Comparison of ENCODE assay signal across 8 mouse cellular contexts in the genomic region with DNA sequence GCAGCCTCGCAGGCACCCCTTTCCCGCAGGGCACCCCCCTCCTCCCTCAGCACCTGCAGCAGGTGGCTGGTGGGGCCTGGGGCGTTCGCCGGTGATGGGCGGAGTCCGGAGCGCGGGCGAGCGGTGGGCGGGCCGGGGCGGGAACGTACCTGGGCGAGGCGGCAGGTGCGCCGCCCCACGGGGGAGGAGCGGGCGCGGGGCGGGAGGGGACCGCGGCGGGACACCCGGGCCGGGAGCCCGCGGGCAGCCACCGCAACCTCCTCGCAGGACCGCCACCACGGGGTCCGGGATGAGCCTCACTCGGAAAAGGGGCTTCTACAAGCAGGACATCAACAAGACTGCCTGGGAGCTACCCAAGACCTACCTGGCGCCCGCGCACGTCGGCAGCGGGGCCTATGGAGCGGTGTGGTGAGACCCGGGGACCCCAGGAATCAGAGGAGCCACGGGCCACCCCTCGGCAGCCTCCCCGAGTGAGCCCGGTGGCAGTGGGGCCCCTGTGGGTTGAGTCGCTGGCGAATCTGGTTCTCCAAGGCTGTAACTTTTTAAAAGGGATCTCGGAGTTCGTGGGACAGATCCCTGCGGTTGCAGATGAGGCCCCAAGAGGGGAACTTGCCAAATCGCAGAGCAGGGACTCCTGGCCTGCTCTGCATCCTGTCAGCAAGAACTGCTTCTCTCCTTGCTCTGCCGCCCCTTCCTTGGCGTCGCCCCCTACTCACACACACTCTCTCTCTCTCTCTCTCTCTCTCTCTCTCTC. TPM values are rescaled to one million over a fixed set of nuclear protein-coding genes. Genes with fewer than 3 reads are reported as not detected.
DNase-seq lines count a peak whose midpoint lies in the region; ATAC-seq and TF ChIP-seq lines count a peak whose summit lies in the region.

TSS of gene Mapk13 (plus strand) at position 177 of the 754 bp plus-strand sequence.

- no peaks in the 10 kb centered on the region for H3K9me3 ChIP-seq in forebrain, postnatal 0 days (ENCODE audit: low read length)
- no peaks in the 10 kb centered on the region for H3K9me3 ChIP-seq in kidney, postnatal 0 days (replicated peaks; ENCODE audit: low read length)
- no peaks in the 10 kb centered on the region for H3K9me3 ChIP-seq in stomach, embryonic 15.5 days

- 5% methylated on average over 54 of the region's 58 CpGs for WGBS in forebrain, postnatal 0 days
- WGBS in kidney, postnatal 0 days = under 1% methylated on average over 36 of the region's 58 CpGs
- under 1% methylated on average over 55 of the region's 58 CpGs for WGBS in stomach, embryonic 15.5 days

- peaks cover 5% of the 10 kb centered on the region; the same call in 1 of the 2 replicates for H3K4me1 ChIP-seq in forebrain, postnatal 0 days (ENCODE audit: insufficient read depth)
- 0 out of 2 replicates have a peak, but pooled peaks cover 12% of the 10 kb centered on the region for H3K4me1 ChIP-seq in kidney, postnatal 0 days (replicated peaks; ENCODE audit: insufficient read depth, low read length)
- peaks cover 15% of the 10 kb centered on the region for H3K4me1 ChIP-seq in stomach, embryonic 15.5 days

- H3K9ac ChIP-seq in forebrain, postnatal 0 days = 0 out of 2 replicates have a peak within 1 kb of the TSS, but pooled peaks have one; percentile 33
- peak within 1 kb of the TSS; percentile 64 for H3K9ac ChIP-seq in kidney, postnatal 0 days (ENCODE audit: low read depth, low read length)
- peak within 1 kb of the TSS; percentile 61 for H3K9ac ChIP-seq in stomach, embryonic 15.5 days

- ATAC-seq in forebrain, postnatal 0 days = no peak
- peak; percentile 51; the same call in 1 of the 2 replicates for ATAC-seq in kidney, postnatal 0 days (replicated peaks; ENCODE audit: low FRiP score, low read depth)
- ATAC-seq in stomach, embryonic 15.5 days (ENCODE audit: insufficient read depth, low FRiP score, low read depth) = peak; percentile 34; the same call in 1 of the 2 replicates

- H3K4me2 ChIP-seq in forebrain, postnatal 0 days (ENCODE audit: low read depth) = peak within 1 kb of the TSS; percentile 58
- peak within 1 kb of the TSS; percentile 86 for H3K4me2 ChIP-seq in kidney, postnatal 0 days (ENCODE audit: low read length)
- peak within 1 kb of the TSS; percentile 87 for H3K4me2 ChIP-seq in stomach, embryonic 15.5 days

- intact Hi-C loops in gastrocnemius, postnatal 36 days (cut with DNase I) = no loop called here

- H3K27ac ChIP-seq in forebrain, postnatal 0 days (ENCODE audit: low read depth, low read length) = no peak within 1 kb of the TSS
- peak within 1 kb of the TSS; percentile 42 for H3K27ac ChIP-seq in kidney, postnatal 0 days
- peak within 1 kb of the TSS; percentile 63 for H3K27ac ChIP-seq in stomach, embryonic 15.5 days

- DNase-seq in urinary bladder, adult 2 months (ENCODE audit: low spot score) = peak; percentile 34
- DNase-seq in urinary bladder, postnatal 10 days (ENCODE audit: low spot score) = no peak
- peak; percentile 16 for DNase-seq in forebrain, postnatal 0 days
- DNase-seq in kidney, postnatal 0 days (ENCODE audit: low spot score) = peak; percentile 52
- DNase-seq in lung, postnatal 25 days (ENCODE audit: low spot score) = peak; percentile 24
- no peak for DNase-seq in layer of hippocampus, postnatal 14 days (ENCODE audit: low spot score in 2 of 2)
- no peak for DNase-seq in gastrocnemius, postnatal 36 days

- TF ChIP-seq CTCF in forebrain, postnatal 0 days (IDR thresholded peaks at IDR 0.05; ENCODE audit: low read depth) = no peak
- no peak for TF ChIP-seq CTCF in kidney, postnatal 0 days (IDR thresholded peaks at IDR 0.05; ENCODE audit: low read depth)

- no peaks in the 10 kb centered on the region for H3K36me3 ChIP-seq in forebrain, postnatal 0 days (ENCODE audit: insufficient read depth)
- no peaks in the 10 kb centered on the region for H3K36me3 ChIP-seq in kidney, postnatal 0 days (ENCODE audit: insufficient read depth, low read length)
- no peaks in the 10 kb centered on the region for H3K36me3 ChIP-seq in stomach, embryonic 15.5 days

- H3K4me3 ChIP-seq in forebrain, postnatal 0 days (ENCODE audit: low read depth, low read length) = peak within 1 kb of the TSS; percentile 33
- peak within 1 kb of the TSS; percentile 54 for H3K4me3 ChIP-seq in kidney, postnatal 0 days (replicated peaks; ENCODE audit: low read depth, low read length)
- peak within 1 kb of the TSS; percentile 61 for H3K4me3 ChIP-seq in stomach, embryonic 15.5 days (replicated peaks)

- peaks cover 26% of the 10 kb centered on the region for H3K27me3 ChIP-seq in forebrain, postnatal 0 days (ENCODE audit: insufficient read depth, low read length)
- H3K27me3 ChIP-seq in kidney, postnatal 0 days (ENCODE audit: insufficient read depth, low read length) = no peaks in the 10 kb centered on the region
- no peaks in the 10 kb centered on the region for H3K27me3 ChIP-seq in stomach, embryonic 15.5 days (replicated peaks)

RNA-seq across cellular contexts. Expression of gene Mapk13, which starts in this region (rescaled TPM):
- polyA plus RNA-seq in urinary bladder, adult 2 months (2012; rRNA removed) = 32.7 and 42.8 TPM in 2 replicates
- 0.14 and 0.38 TPM in 2 replicates for total RNA-seq in forebrain, postnatal 0 days (2014; rRNA removed)
- polyA plus RNA-seq in forebrain, postnatal 0 days (2015; fragmentation: Nextera tagmentation; extraction: Ambion mirVana) = 0.53 and 1.0 TPM in 2 replicates
- 43.5 and 47.7 TPM in 2 replicates for polyA plus RNA-seq in kidney, postnatal 0 days (2015; fragmentation: Nextera tagmentation; extraction: Ambion mirVana)
- polyA plus RNA-seq in stomach, embryonic 15.5 days (2015; fragmentation: Nextera tagmentation; extraction: Ambion mirVana) = 95.5 and 115 TPM in 2 replicates
- total RNA-seq in layer of hippocampus, postnatal 14 days (2021) = 1 to 10 TPM; 1.0 to 1.5 TPM
- not detected for total RNA-seq in gastrocnemius, postnatal 36 days (2021)

Comparison
In these comparisons a context has a peak if more than half of its experiments do, and no peak if none do; other contexts are left out.
1. RNA of gene Mapk13 (polyA plus RNA-seq): 95.5 to 115 TPM in stomach, embryonic 15.5 days, 43.5 to 47.7 TPM in kidney, postnatal 0 days and 32.7 to 42.8 TPM in urinary bladder, adult 2 months; 0.53 to 1.0 TPM in forebrain, postnatal 0 days; every median in the first group is over 10 times any median in the second.
2. DNase-seq: peak in urinary bladder, adult 2 months (single experiment), forebrain, postnatal 0 days (single experiment), kidney, postnatal 0 days (single experiment) and lung, postnatal 25 days (single experiment); none in urinary bladder, postnatal 10 days (single experiment), layer of hippocampus, postnatal 14 days (0 of 2) and gastrocnemius, postnatal 36 days (0 of 2).
3. Peak in every context shown above with its lines, with median percentiles within 50 percentile points of each other: H3K4me2 ChIP-seq, H3K4me3 ChIP-seq and H3K9ac ChIP-seq.